Mouse (Mus musculus) limb, embryonic 12.5 days (tissue): ENCODE data around the gene Clec4a3. TPM values are rescaled to one million over a fixed set of nuclear protein-coding genes. Genes with fewer than 3 reads are reported as not detected.
"Not testable (repeated sequence)": the region's sequence is repeated elsewhere in the genome, so short reads cannot be mapped to it uniquely, and the experiment has no call there.

ENCODE experiments used
- ATAC-seq: fragments of 200-750 bp; cut with Nextera tagmentation; 2 replicates; pipeline ENCODE4 v1.8.0; 2017; ENCODE audit warnings: low read depth, moderate TSS enrichment; ENCODE audit not compliant: insufficient number of reproducible peaks, insufficient read depth, low FRiP score, low TSS enrichment
- H3K27ac ChIP-seq: fragments of 300-500 bp; sonication (generic); 2 replicates; pipeline ENCODE4 v1.5.1; 2016; ENCODE audit warnings: mild to moderate bottlenecking, moderate library complexity
- H3K27me3 ChIP-seq: fragments of 300-500 bp; sonication (generic); 2 replicates; pipeline ENCODE4 v1.6.1; 2016; ENCODE audit warnings: mild to moderate bottlenecking, moderate library complexity
- H3K36me3 ChIP-seq: fragments of 300-500 bp; sonication (generic); 2 replicates; pipeline ENCODE4 v1.6.1; 2016; ENCODE audit warnings: mild to moderate bottlenecking, moderate library complexity
- H3K4me1 ChIP-seq: fragments of 300-500 bp; sonication (generic); replicated peaks from 2 replicates; pipeline ENCODE4 v1.6.1; 2016
- H3K4me2 ChIP-seq: fragments of 300-500 bp; sonication (generic); 2 replicates; pipeline ENCODE4 v1.6.1; 2016; ENCODE audit warnings: mild to moderate bottlenecking, moderate library complexity
- H3K4me3 ChIP-seq: fragments of 300-500 bp; sonication (generic); replicated peaks from 2 replicates; pipeline ENCODE4 v1.5.1; 2016; ENCODE audit warnings: mild to moderate bottlenecking
- H3K9ac ChIP-seq: fragments of 300-500 bp; sonication (generic); replicated peaks from 2 replicates; pipeline ENCODE4 v1.6.1; 2016; ENCODE audit warnings: mild to moderate bottlenecking, moderate library complexity
- H3K9me3 ChIP-seq: fragments of 300-500 bp; sonication (generic); 2 replicates; pipeline ENCODE4 v1.6.1; 2016; ENCODE audit warnings: mild to moderate bottlenecking, moderate library complexity
- WGBS: fragments of 180-500 bp; shearing (Covaris S2); methylation state at CpG from one replicate; pipeline ENCODE4 v1.1.7; 2016; 5-methylcytosine and 5-hydroxymethylcytosine counted together
- polyA plus RNA-seq: library from polyadenylated mRNA; unstranded; fragments of >200 nt; fragmentation: Nextera tagmentation; extraction: Ambion mirVana; gene quantifications from 2 replicates; pipeline ENCODE4 v1.2.1, GENCODE M21; 2016

The Clec4a3 gene
- polyA plus RNA-seq: 0.48 and 0.97 TPM in 2 replicates

- Histone ChIP-seq H3K36me3 (no peaks in the 10 kb centered on the region), H3K4me3 (no peak within 1 kb of the TSS), H3K9ac (no peak within 1 kb of the TSS), H3K4me1 (no peaks in the 10 kb centered on the region), H3K9me3 (no peaks in the 10 kb centered on the region; the same call in 1 of the 2 replicates), H3K27me3 (no peaks in the 10 kb centered on the region), H3K27ac (no peak within 1 kb of the TSS), H3K4me2 (no peak within 1 kb of the TSS)
- 78% methylated on average over 8 of the region's 8 CpGs for WGBS
- no peak for ATAC-seq
These were observed at the start of gene Clec4a3 for GRCm38 (mm10) chr6:122952401-122952800. Clec4a3 (plus strand) TSS chr6:122952515.

DNA sequence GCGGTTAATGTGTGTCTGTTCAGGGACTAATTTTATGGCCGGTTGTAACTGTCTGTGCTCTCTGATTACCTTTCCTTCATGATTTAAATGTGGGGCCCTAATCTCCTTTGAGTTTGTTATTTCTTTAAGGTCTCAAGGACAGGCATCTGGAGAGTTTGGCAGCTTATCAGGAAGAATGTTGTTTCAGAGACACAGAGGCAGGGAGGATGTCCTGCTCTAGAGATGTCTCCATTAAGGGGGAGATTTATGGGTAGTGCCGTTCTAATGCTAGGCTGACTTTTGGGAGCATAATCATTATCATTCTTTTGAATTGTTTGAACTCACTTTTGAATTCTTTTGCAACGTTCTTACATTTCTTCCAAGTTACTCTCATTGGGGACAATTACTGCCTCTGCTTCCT is 32.4 kb upstream of the Clec4a3 start:
- H3K4me3 ChIP-seq: no peak overlapping the region
- H3K36me3 ChIP-seq: no peaks in the 10 kb centered on the region
- 36% methylated on average over 4 of the region's 4 CpGs for WGBS
- no peak overlapping the region for H3K27ac ChIP-seq
- ATAC-seq: no peak
- no peaks in the 10 kb centered on the region for H3K9me3 ChIP-seq
- H3K4me2 ChIP-seq: no peak overlapping the region
- no peaks in the 10 kb centered on the region for H3K4me1 ChIP-seq
- H3K9ac ChIP-seq: no peak overlapping the region
- no peaks in the 10 kb centered on the region for H3K27me3 ChIP-seq

DNA sequence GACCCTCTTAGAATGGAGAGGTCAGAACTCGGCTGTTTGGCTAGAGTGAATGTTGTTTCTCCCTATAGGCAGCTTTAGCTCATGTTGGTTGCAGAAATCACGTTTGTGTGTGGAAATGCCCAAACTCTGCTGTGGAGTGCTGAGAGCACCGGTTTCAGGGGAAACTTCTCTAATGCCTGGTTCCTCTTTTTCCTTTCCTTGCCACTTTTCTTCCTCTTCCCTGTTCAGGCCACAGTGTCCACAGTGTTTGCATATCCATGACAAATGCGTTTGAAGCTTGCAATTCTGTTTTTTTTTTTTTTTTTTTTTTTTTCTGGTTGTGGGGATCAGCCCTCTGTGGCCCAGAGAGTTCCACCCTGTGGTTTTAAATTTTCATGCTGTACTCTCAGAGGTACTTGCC is 30.9 kb upstream of the Clec4a3 start, which contains the start of gene Clec4a1:
Gene Clec4a1, plus strand, starts transcription at position 398 of the 400 bp plus-strand sequence.
- Histone ChIP-seq H3K9me3 (no peaks in the 10 kb centered on the region), H3K27me3 (no peaks in the 10 kb centered on the region), H3K27ac (no peak within 1 kb of the TSS), H3K4me2 (no peak within 1 kb of the TSS), H3K4me1 (no peaks in the 10 kb centered on the region), H3K36me3 (no peaks in the 10 kb centered on the region), H3K9ac (no peak within 1 kb of the TSS), H3K4me3 (no peak within 1 kb of the TSS)
- 66% methylated on average over 4 of the region's 4 CpGs for WGBS
- no peak for ATAC-seq

DNA sequence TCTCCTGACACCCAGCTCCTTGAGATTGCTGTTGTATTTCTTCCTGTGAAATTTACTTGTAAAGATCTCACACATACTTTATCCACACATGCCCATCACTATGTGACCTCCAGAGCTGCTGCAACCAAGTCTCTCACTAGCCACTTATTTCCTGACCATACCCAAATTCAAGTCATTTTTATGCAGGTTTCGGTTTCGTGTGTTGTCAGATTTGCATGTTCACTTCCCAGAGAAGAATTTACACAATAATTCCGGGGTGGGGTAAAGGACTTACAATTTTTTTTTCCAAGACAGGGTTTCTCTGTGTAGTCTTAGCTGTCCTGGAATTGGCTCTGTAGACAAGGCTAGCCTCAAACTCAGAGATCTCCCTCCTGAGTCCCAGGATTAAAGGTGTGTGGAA is 17.5 kb upstream of the Clec4a3 start:
- no peak overlapping the region for H3K27ac ChIP-seq
- no peaks in the 10 kb centered on the region for H3K36me3 ChIP-seq
- no peaks in the 10 kb centered on the region for H3K4me1 ChIP-seq
- no peak for ATAC-seq
- no peak overlapping the region for H3K4me3 ChIP-seq
- 89% methylated on average over 3 of the region's 3 CpGs for WGBS
- H3K9ac ChIP-seq: no peak overlapping the region
- H3K9me3 ChIP-seq: no peaks in the 10 kb centered on the region
- H3K27me3 ChIP-seq: no peaks in the 10 kb centered on the region
- H3K4me2 ChIP-seq: no peak overlapping the region

- Histone ChIP-seq H3K27me3 (no peaks in the 10 kb centered on the region), H3K36me3 (no peaks in the 10 kb centered on the region), H3K9me3 (no peaks in the 10 kb centered on the region), H3K4me1 (no peaks in the 10 kb centered on the region), H3K4me2 (no peak overlapping the region), H3K4me3 (no peak overlapping the region), H3K27ac (no peak overlapping the region), H3K9ac (no peak overlapping the region)
- 81% methylated on average over 5 of the region's 5 CpGs for WGBS
- ATAC-seq: no peak
These were observed 12.7 kb upstream of the Clec4a3 start for GRCm38 (mm10) chr6:122939618-122940017.

DNA sequence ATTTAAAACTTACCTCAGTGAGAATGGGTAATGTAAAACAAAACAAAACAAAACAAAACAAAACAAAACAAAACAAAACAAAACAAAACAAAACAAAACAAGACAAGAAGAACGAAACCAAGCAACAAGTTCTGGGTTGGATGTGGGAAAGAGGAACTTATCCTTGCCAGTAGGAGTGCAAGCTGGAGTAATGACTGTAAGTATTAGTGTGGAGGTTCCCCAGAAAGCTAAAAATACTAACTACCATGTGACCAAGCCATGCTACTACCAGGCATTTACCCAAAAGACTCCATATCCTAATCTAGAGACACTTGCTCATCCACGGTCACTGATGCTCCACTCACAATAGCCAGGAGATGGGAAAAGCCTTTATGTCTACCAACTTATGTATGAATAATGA is 5.6 kb upstream of the Clec4a3 start:
- WGBS: 88% methylated on average over 2 of the region's 2 CpGs
- Histone ChIP-seq H3K9ac (no peak overlapping the region), H3K27ac (no peak overlapping the region), H3K27me3 (no peaks in the 10 kb centered on the region), H3K4me2 (no peak overlapping the region), H3K4me1 (no peaks in the 10 kb centered on the region), H3K9me3 (no peaks in the 10 kb centered on the region; the same call in 1 of the 2 replicates), H3K4me3 (no peak overlapping the region), H3K36me3 (no peaks in the 10 kb centered on the region)
- ATAC-seq: no peak

DNA sequence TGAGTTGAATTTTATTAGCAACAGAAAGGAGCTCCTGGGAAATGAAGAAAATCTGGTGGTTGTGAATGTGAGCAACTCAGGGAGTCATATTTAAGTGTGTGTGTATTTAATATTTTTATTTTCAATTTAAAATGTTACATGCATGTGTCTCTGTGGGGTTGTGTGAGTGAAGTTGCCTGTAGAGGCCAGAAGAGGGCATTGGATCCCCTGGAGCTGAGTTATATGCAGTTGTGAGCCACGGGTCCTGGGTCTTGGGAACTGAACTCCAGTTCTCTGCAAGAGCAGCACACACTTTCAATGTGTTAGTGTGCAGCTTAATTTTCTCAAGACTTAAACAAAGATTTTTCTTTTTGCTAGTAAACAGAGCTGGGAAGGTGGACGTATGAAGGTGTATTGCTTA is 12.2 kb downstream of the Clec4a3 start:
- Histone ChIP-seq H3K27ac (no peak overlapping the region), H3K9me3 (0 out of 2 replicates have a peak, but pooled peaks cover 3% of the 10 kb centered on the region), H3K27me3 (no peaks in the 10 kb centered on the region), H3K4me1 (no peaks in the 10 kb centered on the region), H3K4me3 (no peak overlapping the region), H3K4me2 (no peak overlapping the region), H3K36me3 (no peaks in the 10 kb centered on the region), H3K9ac (no peak overlapping the region)
- no peak for ATAC-seq
- 85% methylated on average over 2 of the region's 2 CpGs for WGBS

DNA sequence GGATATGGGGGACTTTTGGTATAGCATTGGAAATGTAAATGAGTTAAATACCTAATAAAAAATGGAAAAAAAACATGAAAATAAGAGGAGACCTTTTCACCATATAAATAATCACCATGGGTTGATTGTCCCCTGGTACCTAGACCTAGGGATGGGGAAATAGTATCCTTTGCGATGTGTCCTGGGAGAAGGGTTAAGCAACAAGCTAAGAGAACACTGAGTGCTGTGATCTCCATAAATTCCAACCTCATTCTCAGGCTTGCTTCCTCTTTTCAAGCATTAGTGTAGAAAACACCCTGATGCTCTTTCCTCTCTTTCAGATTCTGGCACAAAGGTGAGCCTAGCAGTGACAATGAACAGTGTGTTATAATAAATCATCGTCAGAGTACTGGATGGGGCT is 16.7 kb downstream of the Clec4a3 start:
- H3K9ac ChIP-seq: no peak overlapping the region
- no peak overlapping the region for H3K27ac ChIP-seq
- H3K9me3 ChIP-seq: no peaks in the 10 kb centered on the region
- no peak overlapping the region for H3K4me3 ChIP-seq
- H3K4me2 ChIP-seq: no peak overlapping the region
- WGBS: 92% methylated on average over 2 of the region's 2 CpGs
- no peaks in the 10 kb centered on the region for H3K36me3 ChIP-seq
- no peaks in the 10 kb centered on the region for H3K4me1 ChIP-seq
- no peak for ATAC-seq
- H3K27me3 ChIP-seq: no peaks in the 10 kb centered on the region

GRCm38 (mm10) chr6:122989876-122990437 is 37.6 kb downstream of the Clec4a3 start, which contains the start of gene Clec4a4:
Clec4a4 (plus strand) TSS chr6:122990367.
- ATAC-seq: no peak
- no peaks in the 10 kb centered on the region for H3K4me1 ChIP-seq

GRCm38 (mm10) chr6:123004696-123005095 is 52.4 kb downstream of the Clec4a3 start:
- ATAC-seq, H3K27me3 ChIP-seq, H3K36me3 ChIP-seq, H3K4me1 ChIP-seq, H3K27ac ChIP-seq, H3K4me3 ChIP-seq, H3K9ac ChIP-seq, H3K4me2 ChIP-seq: not testable (repeated sequence)
- 70% methylated on average over 2 of the region's 2 CpGs for WGBS
- H3K9me3 ChIP-seq: peaks cover 12% of the 10 kb centered on the region; the same call in 1 of the 2 replicates

More at GRCm38 (mm10) chr6:122989876-122990437, 37.6 kb downstream of the Clec4a3 start, which contains the start of gene Clec4a4:
- no peak within 1 kb of the TSS for H3K4me2 ChIP-seq
- no peaks in the 10 kb centered on the region for H3K36me3 ChIP-seq
- no peaks in the 10 kb centered on the region for H3K27me3 ChIP-seq
- H3K9ac ChIP-seq: no peak within 1 kb of the TSS
- H3K27ac ChIP-seq: no peak within 1 kb of the TSS
- 87% methylated on average over 6 of the region's 6 CpGs for WGBS
- peaks cover 7% of the 10 kb centered on the region; the same call in 1 of the 2 replicates for H3K9me3 ChIP-seq
- H3K4me3 ChIP-seq: no peak within 1 kb of the TSS

DNA sequence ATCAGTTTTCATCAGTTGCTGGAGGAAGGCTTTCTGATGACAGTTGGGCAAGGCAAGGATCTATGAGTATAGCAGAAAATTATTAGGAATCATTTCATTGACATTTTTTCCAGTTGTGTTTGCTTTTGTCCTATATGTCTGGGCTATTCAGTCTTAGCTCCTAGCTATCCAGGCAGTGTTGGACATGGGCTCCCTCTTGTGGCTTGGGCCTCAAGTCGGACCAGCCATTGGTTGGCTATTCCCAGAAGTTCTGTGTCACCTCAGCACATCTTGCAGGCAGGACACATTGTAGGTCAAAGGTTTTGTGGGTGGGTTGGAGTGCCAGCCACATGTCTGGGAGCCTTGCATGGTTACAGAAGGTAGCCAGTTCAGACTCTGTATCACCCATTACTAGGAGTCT is 53.3 kb downstream of the Clec4a3 start:
- Histone ChIP-seq H3K9me3 (peaks cover 6% of the 10 kb centered on the region; the same call in 1 of the 2 replicates), H3K4me1 (no peaks in the 10 kb centered on the region), H3K4me2 (no peak overlapping the region), H3K27me3 (no peaks in the 10 kb centered on the region), H3K36me3 (no peaks in the 10 kb centered on the region), H3K4me3 (no peak overlapping the region), H3K27ac (no peak overlapping the region), H3K9ac (no peak overlapping the region)
- WGBS: 57% methylated on average over 1 of the region's 1 CpGs
- ATAC-seq: no peak
